Mouse (Mus musculus) inflammation-experienced regulatory T-cells (primary cell): Measurements from ENCODE around the gene Ranbp3l. TPM values are rescaled to one million over a fixed set of nuclear protein-coding genes. Genes with fewer than 3 reads are reported as not detected.

Experiments
- polyA plus RNA-seq, 2 experiments: library from polyadenylated mRNA; unstranded; fragments of 100-300 nt; shearing (Covaris generic); gene quantifications; one replicate each; pipeline ENCODE4 v1.2.1; 2017

Gene Ranbp3l
- polyA plus RNA-seq, result 1 to 10 TPM in 1 of 2 experiments, under 1 TPM in 1; 0.11 to 1.3 TPM

GRCm38 (mm10) chr15:8967573-8968228, at the start of gene Ranbp3l:
Gene Ranbp3l (plus strand): TSS chr15:8967949.

GRCm38 (mm10) chr15:9070912-9071555, 103.3 kb downstream of the Ranbp3l start, which contains the start of gene Nadk2:
Gene Nadk2 (plus strand): TSS chr15:9071260.

Other genes with a start within 250 kb of the Ranbp3l start
- gene Nadk2, start 103.3 kb downstream of the Ranbp3l start, polyA plus RNA-seq, result 10 to 100 TPM; 15.4 to 17.9 TPM
- 1 to 10 TPM; 1.1 to 1.7 TPM for gene Lmbrd2, start 172.6 kb downstream of the Ranbp3l start, polyA plus RNA-seq
- 1 to 10 TPM; 5.3 to 7.0 TPM for gene Skp2, start 187.5 kb downstream of the Ranbp3l start, polyA plus RNA-seq